Mouse (Mus musculus) myocyte (in vitro differentiated cells): ENCODE measurements around the gene Frmd4a.

ENCODE experiments used
- MYOD1 ChIP-seq, 3 experiments: IDR thresholded peaks; one replicate each; pipeline ENCODE4 v1.6.1; 2011; ENCODE audit warnings: control low read depth in 2 of 3, low read depth in 2 of 3, mild to moderate bottlenecking in 2 of 3, moderate library complexity in 1 of 3; ENCODE audit not compliant: insufficient read length in 2 of 3, control insufficient read depth in 1 of 3
- POLR2A ChIP-seq: IDR thresholded peaks from one replicate; pipeline ENCODE4 v1.6.1; 2011; ENCODE audit warnings: low read depth, mild to moderate bottlenecking, control low read depth, moderate library complexity; ENCODE audit not compliant: insufficient read length
- USF1 ChIP-seq: IDR thresholded peaks from one replicate; pipeline ENCODE4 v1.6.1; 2011; ENCODE audit warnings: low read depth, mild to moderate bottlenecking, control low read depth, moderate library complexity

DNA sequence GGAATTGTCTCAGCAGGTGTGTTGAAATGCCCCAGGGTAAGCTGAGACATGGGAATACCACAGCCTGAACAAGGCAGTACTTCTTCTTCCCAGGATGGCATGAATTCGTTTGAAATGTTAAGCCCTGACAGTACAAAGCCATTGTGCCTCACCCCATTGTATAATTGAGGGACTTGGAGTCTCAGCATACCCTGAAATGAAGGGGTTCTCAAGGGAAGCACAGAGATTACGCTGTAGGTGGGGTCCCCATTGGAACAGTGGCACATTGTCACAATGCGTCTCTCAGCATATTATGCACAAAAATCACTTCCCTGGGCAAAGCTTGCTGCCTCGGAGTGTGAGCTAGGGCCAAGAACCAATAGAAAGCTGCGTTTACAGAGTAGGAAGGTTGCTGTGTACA, 297.0 kb downstream of the Frmd4a start:
- TF ChIP-seq POLR2A: no peak
- no peak for TF ChIP-seq USF1
- no peak for TF ChIP-seq MYOD1 (IDR thresholded peaks at IDR 0.05; ENCODE audit: control insufficient read depth in 1 of 3, insufficient read length in 2 of 3, low read depth in 2 of 3)
